Mouse (Mus musculus) erythroblast, embryonic 14.5 days (primary cell): Measurements from ENCODE around the gene Pfn1.

Source experiments
- GATA1 ChIP-seq: IDR thresholded peaks from 2 replicates; pipeline ENCODE4 v1.6.1; 2012; ENCODE audit warnings: low read length, inconsistent platforms, mixed read lengths
- TAL1 ChIP-seq: IDR thresholded peaks from 3 replicates; pipeline ENCODE4 v1.6.1; 2012; ENCODE audit warnings: low read length, inconsistent platforms, mixed read lengths

DNA sequence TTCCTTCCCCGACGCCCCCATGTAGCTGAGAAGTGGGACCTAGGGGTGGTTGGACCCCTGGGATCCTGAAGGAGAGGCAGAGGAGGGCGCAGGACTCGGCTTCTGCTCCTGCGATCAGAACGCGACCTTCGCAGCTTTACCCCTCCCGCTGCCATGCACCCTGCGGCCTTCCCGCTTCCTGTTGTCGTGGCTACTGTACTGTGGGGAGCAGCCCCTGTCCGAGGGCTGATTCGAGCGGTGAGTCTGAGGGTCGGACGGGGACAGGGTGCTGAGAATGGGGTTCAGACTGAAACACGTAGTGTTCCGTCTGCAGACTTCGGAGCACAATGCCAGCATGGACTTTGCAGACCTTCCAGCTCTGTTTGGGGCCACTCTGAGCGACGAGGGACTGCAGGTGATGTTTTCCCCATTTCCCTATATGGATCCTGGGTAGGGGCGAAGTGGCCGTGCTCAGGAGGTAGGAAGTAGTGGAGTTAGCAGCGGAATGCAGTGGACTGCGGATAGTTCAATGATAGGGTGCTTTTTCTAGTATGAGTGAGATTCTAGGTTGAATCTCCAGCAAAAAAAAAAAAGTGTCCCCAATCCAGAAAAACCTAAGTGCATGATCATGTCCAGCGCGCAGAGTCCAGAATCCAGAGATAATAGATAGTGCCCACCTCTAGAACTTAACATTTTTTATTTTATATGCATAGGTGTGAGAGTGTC lies 6.6 kb downstream of the Pfn1 start:
- TF ChIP-seq TAL1 (no peak), GATA1 (no peak)
